In genomic region chr7:19344938-19345471, GRCm38 (mm10) we compare ENCODE assay signal across 7 mouse cellular contexts. TPM values are rescaled to one million over a fixed set of nuclear protein-coding genes. Genes with fewer than 3 reads are reported as not detected.
DNase-seq lines count a peak whose midpoint lies in the region; ATAC-seq and TF ChIP-seq lines count a peak whose summit lies in the region.

No protein-coding gene starts in this region.

- WGBS in embryonic facial prominence, embryonic 11.5 days: under 1% methylated on average over 31 of the region's 31 CpGs
- under 1% methylated on average over 31 of the region's 31 CpGs for WGBS in kidney, adult 2 months
- under 1% methylated on average over 31 of the region's 31 CpGs for WGBS in limb, embryonic 12.5 days
- 0% methylated on average over 31 of the region's 31 CpGs for WGBS in midbrain, embryonic 15.5 days
- WGBS in spleen, adult 2 months: under 1% methylated on average over 31 of the region's 31 CpGs

- H3K4me3 ChIP-seq in embryonic facial prominence, embryonic 11.5 days (ENCODE audit: low read depth, low read length): peak overlapping the region; percentile 67
- peak overlapping the region; percentile 79 for H3K4me3 ChIP-seq in kidney, adult 2 months (ENCODE audit: insufficient read depth, low read depth, low read length)
- peak overlapping the region; percentile 52 for H3K4me3 ChIP-seq in limb, embryonic 12.5 days (replicated peaks)
- peak overlapping the region; percentile 81 for H3K4me3 ChIP-seq in midbrain, embryonic 15.5 days
- peak overlapping the region; percentile 92 for H3K4me3 ChIP-seq in spleen, adult 2 months (ENCODE audit: extremely low read depth, insufficient read depth, insufficient read length)

- no peak for TF ChIP-seq CTCF in kidney, adult 2 months (conservative IDR thresholded peaks at IDR 0.05; ENCODE audit: insufficient read depth, insufficient read length, low read depth, low read length)
- TF ChIP-seq CTCF in spleen, adult 2 months (IDR thresholded peaks at IDR 0.05; ENCODE audit: extremely low read depth, insufficient read depth, insufficient read length, insufficient replicate concordance): no peak

- H3K36me3 ChIP-seq in embryonic facial prominence, embryonic 11.5 days (replicated peaks; ENCODE audit: control insufficient read depth, insufficient read depth, low read depth, low read length): no peaks in the 10 kb centered on the region
- no peaks in the 10 kb centered on the region for H3K36me3 ChIP-seq in kidney, adult 2 months (ENCODE audit: control insufficient read depth, insufficient read depth, low read length)
- peaks cover 26% of the 10 kb centered on the region for H3K36me3 ChIP-seq in limb, embryonic 12.5 days
- H3K36me3 ChIP-seq in midbrain, embryonic 15.5 days (replicated peaks): peaks cover 11% of the 10 kb centered on the region; the same call in 1 of the 2 replicates
- peaks cover 7% of the 10 kb centered on the region for H3K36me3 ChIP-seq in spleen, adult 2 months (ENCODE audit: control insufficient read depth, insufficient read depth, low read length)

- peaks cover 2% of the 10 kb centered on the region; the same call in 1 of the 2 replicates for H3K27me3 ChIP-seq in embryonic facial prominence, embryonic 11.5 days (ENCODE audit: control insufficient read depth, insufficient read depth, low read length)
- H3K27me3 ChIP-seq in kidney, adult 2 months (replicated peaks; ENCODE audit: control insufficient read depth, insufficient read depth, low read length): no peaks in the 10 kb centered on the region
- peaks cover 16% of the 10 kb centered on the region for H3K27me3 ChIP-seq in limb, embryonic 12.5 days
- peaks cover 13% of the 10 kb centered on the region for H3K27me3 ChIP-seq in midbrain, embryonic 15.5 days (replicated peaks)
- peaks cover 9% of the 10 kb centered on the region for H3K27me3 ChIP-seq in spleen, adult 2 months (ENCODE audit: control insufficient read depth, insufficient read depth, low read length)

- DNase-seq in adrenal gland, postnatal 14 days: peak; percentile 96
- peak; percentile 99 for DNase-seq in embryonic facial prominence, embryonic 11.5 days (ENCODE audit: low spot score)
- DNase-seq in heart, adult 18-20 months: peak; percentile 95 to 96
- peak; percentile 99 for DNase-seq in kidney, adult 2 months
- peak; percentile 99 for DNase-seq in spleen, adult 2 months (ENCODE audit: low read depth in 1 of 2, low spot score in 2 of 2)

- H3K4me1 ChIP-seq in embryonic facial prominence, embryonic 11.5 days (ENCODE audit: control insufficient read depth, insufficient read depth, low read length): no peaks in the 10 kb centered on the region; the same call in 1 of the 2 replicates
- H3K4me1 ChIP-seq in kidney, adult 2 months (ENCODE audit: control insufficient read depth, insufficient read depth, low read length): peaks cover 8% of the 10 kb centered on the region; the same call in 1 of the 2 replicates
- H3K4me1 ChIP-seq in limb, embryonic 12.5 days (replicated peaks): peaks cover 30% of the 10 kb centered on the region
- H3K4me1 ChIP-seq in midbrain, embryonic 15.5 days: peaks cover 41% of the 10 kb centered on the region
- peaks cover 13% of the 10 kb centered on the region for H3K4me1 ChIP-seq in spleen, adult 2 months (ENCODE audit: control insufficient read depth, insufficient read depth, insufficient read length)

- peak overlapping the region; percentile 74 for H3K9ac ChIP-seq in embryonic facial prominence, embryonic 11.5 days (replicated peaks; ENCODE audit: low read length)
- H3K9ac ChIP-seq in limb, embryonic 12.5 days (replicated peaks): peak overlapping the region; percentile 62
- peak overlapping the region; percentile 75 for H3K9ac ChIP-seq in midbrain, embryonic 15.5 days

- peak overlapping the region; percentile 78 for H3K27ac ChIP-seq in embryonic facial prominence, embryonic 11.5 days (replicated peaks; ENCODE audit: low read depth, low read length)
- H3K27ac ChIP-seq in kidney, adult 2 months (ENCODE audit: insufficient read depth, low read depth, low read length): peak overlapping the region; percentile 84
- peak overlapping the region; percentile 87 for H3K27ac ChIP-seq in limb, embryonic 12.5 days
- peak overlapping the region; percentile 89 for H3K27ac ChIP-seq in midbrain, embryonic 15.5 days
- peak overlapping the region; percentile 94 for H3K27ac ChIP-seq in spleen, adult 2 months (ENCODE audit: insufficient read depth, low read length)

- H3K9me3 ChIP-seq in embryonic facial prominence, embryonic 11.5 days (replicated peaks; ENCODE audit: control insufficient read depth, low read length): no peaks in the 10 kb centered on the region
- no peaks in the 10 kb centered on the region for H3K9me3 ChIP-seq in limb, embryonic 12.5 days
- H3K9me3 ChIP-seq in midbrain, embryonic 15.5 days: no peaks in the 10 kb centered on the region

- peak; percentile 5 for TF ChIP-seq POLR2A in kidney, adult 2 months (IDR thresholded peaks at IDR 0.05; ENCODE audit: low read depth, low read length)
- TF ChIP-seq POLR2A in spleen, adult 2 months (IDR thresholded peaks at IDR 0.05; ENCODE audit: low read depth, low read length): no peak

- ATAC-seq in embryonic facial prominence, embryonic 11.5 days (replicated peaks; ENCODE audit: insufficient number of reproducible peaks, low FRiP score, low TSS enrichment, low read depth): peak; percentile 90
- peak; percentile 96 for ATAC-seq in limb, embryonic 12.5 days (ENCODE audit: insufficient number of reproducible peaks, insufficient read depth, low FRiP score, low TSS enrichment, low read depth)
- ATAC-seq in midbrain, embryonic 15.5 days (replicated peaks): peak; percentile 95

- peak overlapping the region; percentile 60 for H3K4me2 ChIP-seq in embryonic facial prominence, embryonic 11.5 days (ENCODE audit: low read depth, low read length)
- peak overlapping the region; percentile 82 for H3K4me2 ChIP-seq in limb, embryonic 12.5 days
- peak overlapping the region; percentile 92 for H3K4me2 ChIP-seq in midbrain, embryonic 15.5 days

RNA-seq across cellular contexts. Expression of gene Ercc1, which starts 0.4 kb away (rescaled TPM):
- total RNA-seq in adrenal gland, postnatal 14 days (2021): 37.1 and 46.7 TPM in 2 replicates
- polyA plus RNA-seq in embryonic facial prominence, embryonic 11.5 days (2014; fragmentation: Nextera tagmentation; extraction: Ambion mirVana): 87.1 and 94.5 TPM in 2 replicates
- total RNA-seq in heart, adult 18-20 months (2021): 10 to 100 TPM; 43.5 to 50.3 TPM
- 27.6 and 31.9 TPM in 2 replicates for polyA plus RNA-seq in kidney, adult 2 months (2012; rRNA removed)
- 92.3 and 105 TPM in 2 replicates for polyA plus RNA-seq in limb, embryonic 12.5 days (2016; fragmentation: Nextera tagmentation; extraction: Ambion mirVana)
- polyA plus RNA-seq in midbrain, embryonic 15.5 days (2015; fragmentation: Nextera tagmentation; extraction: Ambion mirVana): 80.2 and 83.3 TPM in 2 replicates
- 28.2 and 29.9 TPM in 2 replicates for polyA plus RNA-seq in spleen, adult 2 months (2012; rRNA removed)

RNA-seq across cellular contexts. Expression of gene Cd3eap, which starts 14.3 kb away (rescaled TPM):
- total RNA-seq in adrenal gland, postnatal 14 days (2021): 12.2 and 14.5 TPM in 2 replicates
- 20.1 and 21.5 TPM in 2 replicates for polyA plus RNA-seq in embryonic facial prominence, embryonic 11.5 days (2014; fragmentation: Nextera tagmentation; extraction: Ambion mirVana)
- total RNA-seq in heart, adult 18-20 months (2021): 1 to 10 TPM; 9.6 to 10.0 TPM
- 5.3 and 5.9 TPM in 2 replicates for polyA plus RNA-seq in kidney, adult 2 months (2012; rRNA removed)
- polyA plus RNA-seq in limb, embryonic 12.5 days (2016; fragmentation: Nextera tagmentation; extraction: Ambion mirVana): 28.4 TPM in 2 replicates
- 22.0 and 25.1 TPM in 2 replicates for polyA plus RNA-seq in midbrain, embryonic 15.5 days (2015; fragmentation: Nextera tagmentation; extraction: Ambion mirVana)
- polyA plus RNA-seq in spleen, adult 2 months (2012; rRNA removed): 5.8 and 5.9 TPM in 2 replicates

RNA-seq across cellular contexts. Expression of gene Ppp1r13l, which starts 14.5 kb away (rescaled TPM):
- 7.3 and 8.3 TPM in 2 replicates for total RNA-seq in adrenal gland, postnatal 14 days (2021)
- 4.7 and 5.2 TPM in 2 replicates for polyA plus RNA-seq in embryonic facial prominence, embryonic 11.5 days (2014; fragmentation: Nextera tagmentation; extraction: Ambion mirVana)
- total RNA-seq in heart, adult 18-20 months (2021): 10 to 100 TPM; 38.2 to 42.9 TPM
- 5.9 and 6.8 TPM in 2 replicates for polyA plus RNA-seq in kidney, adult 2 months (2012; rRNA removed)
- polyA plus RNA-seq in limb, embryonic 12.5 days (2016; fragmentation: Nextera tagmentation; extraction: Ambion mirVana): 7.1 and 9.3 TPM in 2 replicates
- 2.1 and 2.5 TPM in 2 replicates for polyA plus RNA-seq in midbrain, embryonic 15.5 days (2015; fragmentation: Nextera tagmentation; extraction: Ambion mirVana)
- 2.2 and 2.5 TPM in 2 replicates for polyA plus RNA-seq in spleen, adult 2 months (2012; rRNA removed)

RNA-seq across cellular contexts. Expression of gene Fosb, which starts 35.2 kb away (rescaled TPM):
- total RNA-seq in adrenal gland, postnatal 14 days (2021): 2.1 and 22.4 TPM in 2 replicates
- polyA plus RNA-seq in embryonic facial prominence, embryonic 11.5 days (2014; fragmentation: Nextera tagmentation; extraction: Ambion mirVana): not detected in 2 replicates
- total RNA-seq in heart, adult 18-20 months (2021): 1 to 10 TPM in 1 of 2 experiments, under 1 TPM in 1; 0.62 to 1.0 TPM
- polyA plus RNA-seq in kidney, adult 2 months (2012; rRNA removed): 0.17 and 0.19 TPM in 2 replicates
- polyA plus RNA-seq in limb, embryonic 12.5 days (2016; fragmentation: Nextera tagmentation; extraction: Ambion mirVana): 0.18 and 0.20 TPM in 2 replicates
- 0.08 TPM in 1 of 2 replicates, not detected in the other for polyA plus RNA-seq in midbrain, embryonic 15.5 days (2015; fragmentation: Nextera tagmentation; extraction: Ambion mirVana)
- 1.6 and 1.9 TPM in 2 replicates for polyA plus RNA-seq in spleen, adult 2 months (2012; rRNA removed)

RNA-seq across cellular contexts. Expression of gene Ercc2, which starts 36.8 kb away (rescaled TPM):
- 28.2 and 30.2 TPM in 2 replicates for total RNA-seq in adrenal gland, postnatal 14 days (2021)
- 7.1 and 8.2 TPM in 2 replicates for polyA plus RNA-seq in embryonic facial prominence, embryonic 11.5 days (2014; fragmentation: Nextera tagmentation; extraction: Ambion mirVana)
- total RNA-seq in heart, adult 18-20 months (2021): 10 to 100 TPM in 1 of 2 experiments, 1 to 10 TPM in 1; 7.6 to 10.4 TPM
- polyA plus RNA-seq in kidney, adult 2 months (2012; rRNA removed): 32.4 and 39.9 TPM in 2 replicates
- polyA plus RNA-seq in limb, embryonic 12.5 days (2016; fragmentation: Nextera tagmentation; extraction: Ambion mirVana): 22.9 and 23.8 TPM in 2 replicates
- 29.7 and 33.0 TPM in 2 replicates for polyA plus RNA-seq in midbrain, embryonic 15.5 days (2015; fragmentation: Nextera tagmentation; extraction: Ambion mirVana)
- 51.8 and 62.2 TPM in 2 replicates for polyA plus RNA-seq in spleen, adult 2 months (2012; rRNA removed)

Comparison
In these comparisons a context has a peak if more than half of its experiments do, and no peak if none do; other contexts are left out.
1. Peak in every context shown above with its lines: DNase-seq, ATAC-seq, H3K4me3 ChIP-seq and H3K27ac ChIP-seq.